Mouse (Mus musculus): ENCODE results near the gene Wfdc17. TPM values are rescaled to one million over a fixed set of nuclear protein-coding genes. Genes with fewer than 3 reads are reported as not detected.

Gene Wfdc17
- polyA plus RNA-seq, 1 experiment, result not detected

- Histone ChIP-seq H3K27ac (ENCODE audit: insufficient read depth, low read length) (no peak within 1 kb of the TSS), H3K4me3 (ENCODE audit: low read depth, low read length) (peak within 1 kb of the TSS; percentile 90)
- no peak for TF ChIP-seq EP300 (IDR thresholded peaks at IDR 0.05; ENCODE audit: insufficient read depth, low read depth, low read length)
- TF ChIP-seq POLR2A (IDR thresholded peaks at IDR 0.05; ENCODE audit: insufficient read depth, low read length), result peak; percentile 26
Observed at GRCm38 (mm10) chr11:83753581-83754181, 49.9 kb downstream of the Wfdc17 start, which contains the start of gene Heatr6. TSS of gene Heatr6 (plus strand) at chr11:83753696.

GRCm38 (mm10) chr11:83754227-83754626 is 50.4 kb downstream of the Wfdc17 start:
- Histone ChIP-seq H3K9ac (ENCODE audit: low read depth, poor library complexity, severe bottlenecking) (peak overlapping the region; percentile 74), H3K36me3 (ENCODE audit: control insufficient read depth, insufficient read depth, low read length, poor library complexity, severe bottlenecking) (peaks cover 20% of the 10 kb centered on the region), H3K9me3 (replicated peaks; ENCODE audit: control insufficient read depth, insufficient read depth, low read length, poor library complexity, severe bottlenecking) (no peaks in the 10 kb centered on the region), H3K4me3 (ENCODE audit: low read depth, low read length) (peak overlapping the region; percentile 90), H3K27me3 (ENCODE audit: control insufficient read depth, insufficient read depth, low read length, poor library complexity, severe bottlenecking) (no peaks in the 10 kb centered on the region), H3K4me1 (ENCODE audit: control insufficient read depth, insufficient read depth, low read length) (no peaks in the 10 kb centered on the region), H3K27ac (ENCODE audit: insufficient read depth, low read length) (no peak overlapping the region)
- no peak for TF ChIP-seq CTCF (IDR thresholded peaks at IDR 0.05; ENCODE audit: low read depth, low read length)
- no peak for TF ChIP-seq POLR2A (IDR thresholded peaks at IDR 0.05; ENCODE audit: insufficient read depth, low read length)
- TF ChIP-seq EP300 (IDR thresholded peaks at IDR 0.05; ENCODE audit: insufficient read depth, low read depth, low read length), result no peak

More at GRCm38 (mm10) chr11:83753581-83754181, 49.9 kb downstream of the Wfdc17 start, which contains the start of gene Heatr6:
- peak within 1 kb of the TSS; percentile 74 for H3K9ac ChIP-seq (ENCODE audit: low read depth, poor library complexity, severe bottlenecking)
- no peaks in the 10 kb centered on the region for H3K9me3 ChIP-seq (replicated peaks; ENCODE audit: control insufficient read depth, insufficient read depth, low read length, poor library complexity, severe bottlenecking)
- no peaks in the 10 kb centered on the region; the same call in 1 of the 2 replicates for H3K27me3 ChIP-seq (ENCODE audit: control insufficient read depth, insufficient read depth, low read length, poor library complexity, severe bottlenecking)
- peaks cover 18% of the 10 kb centered on the region for H3K36me3 ChIP-seq (ENCODE audit: control insufficient read depth, insufficient read depth, low read length, poor library complexity, severe bottlenecking)
- H3K4me1 ChIP-seq (ENCODE audit: control insufficient read depth, insufficient read depth, low read length), result no peaks in the 10 kb centered on the region

Other genes with a start within 250 kb of the Wfdc17 start
- gene Mmp28, start 240.9 kb upstream of the Wfdc17 start, polyA plus RNA-seq (2011; ENCODE audit: insufficient read depth, insufficient read length, low read depth, missing spikeins), result 0.26 and 0.52 TPM in 2 replicates
- gene Taf15, start 230.9 kb upstream of the Wfdc17 start, polyA plus RNA-seq (2011; ENCODE audit: insufficient read depth, insufficient read length, low read depth, missing spikeins), result 324 and 326 TPM in 2 replicates
- not detected in 2 replicates for gene Heatr9, start 181.8 kb upstream of the Wfdc17 start, polyA plus RNA-seq (2011; ENCODE audit: insufficient read depth, insufficient read length, low read depth, missing spikeins)
- not detected in 2 replicates for gene Ccl5, start 173.5 kb upstream of the Wfdc17 start, polyA plus RNA-seq (2011; ENCODE audit: insufficient read depth, insufficient read length, low read depth, missing spikeins)
- gene Ccl9, start 125.4 kb upstream of the Wfdc17 start, polyA plus RNA-seq (2011; ENCODE audit: insufficient read depth, insufficient read length, low read depth, missing spikeins), result not detected in 2 replicates
- gene Ccl6, start 110.9 kb upstream of the Wfdc17 start, polyA plus RNA-seq (2011; ENCODE audit: insufficient read depth, insufficient read length, low read depth, missing spikeins), result not detected in 2 replicates
- not detected in 2 replicates for gene Rpl9-ps1, start 58.4 kb upstream of the Wfdc17 start, polyA plus RNA-seq (2011; ENCODE audit: insufficient read depth, insufficient read length, low read depth, missing spikeins)
- not detected in 2 replicates for gene Ccl3, start 54.6 kb upstream of the Wfdc17 start, polyA plus RNA-seq (2011; ENCODE audit: insufficient read depth, insufficient read length, low read depth, missing spikeins)
- gene Ccl4, start 41.4 kb upstream of the Wfdc17 start, polyA plus RNA-seq (2011; ENCODE audit: insufficient read depth, insufficient read length, low read depth, missing spikeins), result not detected in 2 replicates
- not detected in 2 replicates for gene Wfdc18, start 5.0 kb downstream of the Wfdc17 start, polyA plus RNA-seq (2011; ENCODE audit: insufficient read depth, insufficient read length, low read depth, missing spikeins)
- gene Wfdc21, start 42.9 kb downstream of the Wfdc17 start, polyA plus RNA-seq (2011; ENCODE audit: insufficient read depth, insufficient read length, low read depth, missing spikeins), result not detected in 2 replicates
- 20.7 and 23.8 TPM in 2 replicates for gene Heatr6, start 49.7 kb downstream of the Wfdc17 start, polyA plus RNA-seq (2011; ENCODE audit: insufficient read depth, insufficient read length, low read depth, missing spikeins)
- 0.27 TPM in 1 of 2 replicates, not detected in the other for gene Hnf1b, start 146.1 kb downstream of the Wfdc17 start, polyA plus RNA-seq (2011; ENCODE audit: insufficient read depth, insufficient read length, low read depth, missing spikeins)
- 36.9 and 39.1 TPM in 2 replicates for gene Ddx52, start 238.1 kb downstream of the Wfdc17 start, polyA plus RNA-seq (2011; ENCODE audit: insufficient read depth, insufficient read length, low read depth, missing spikeins)

Measured in ES-Bruce4 (cell line).